ENCODE assay signal across 24 mouse cellular contexts in genomic region chr6:81955133-81955532, GRCm38 (mm10). TPM values are rescaled to one million over a fixed set of nuclear protein-coding genes. Genes with fewer than 3 reads are reported as not detected.
DNase-seq lines count a peak whose midpoint lies in the region; ATAC-seq and TF ChIP-seq lines count a peak whose summit lies in the region.
"Had no signal": no experiment of that assay in that cellular context is flagged by ENCODE, and none has a peak within 500 bp of the region (broad histone marks: within the 10 kb centered on the region; RNA-seq: fewer than 3 reads in every experiment).

No protein-coding gene starts in this region.

- DNase-seq in lung, adult 2 months = no peak
- DNase-seq in lung, postnatal 10 days = peak; percentile 2
- peak; percentile 36 for DNase-seq in lung, postnatal 36 days
- DNase-seq in thymus, postnatal 14 days = no peak
- DNase-seq in left cerebral cortex, postnatal 10 days (ENCODE audit: extremely low spot score in 1 of 2, low spot score in 2 of 2) = no peak
- DNase-seq: adrenal gland, adult 2 months; adrenal gland, postnatal 14 days; cerebellum, adult 11 months; cerebellum, adult 2 months; cerebellum, adult 9-11 months; cerebellum, postnatal 25 days; gastrocnemius, postnatal 25 days; heart, adult 18-20 months; heart, postnatal 10 days; heart, postnatal 36 days had no signal

- no peak overlapping the region for H3K27ac ChIP-seq in lung, embryonic 16.5 days (ENCODE audit: low read length)
- H3K27ac ChIP-seq: embryonic facial prominence, embryonic 12.5 days; embryonic facial prominence, embryonic 15.5 days; forebrain, embryonic 15.5 days; heart, embryonic 15.5 days; hindbrain, embryonic 10.5 days; hindbrain, embryonic 13.5 days had no signal

- no peak overlapping the region for H3K4me3 ChIP-seq in lung, embryonic 16.5 days (ENCODE audit: low read length)
- no peak overlapping the region for H3K4me3 ChIP-seq in lung, adult 2 months (replicated peaks; ENCODE audit: extremely low read depth, low read depth, low read length)
- H3K4me3 ChIP-seq: embryonic facial prominence, embryonic 12.5 days; embryonic facial prominence, embryonic 15.5 days; forebrain, embryonic 15.5 days; heart, embryonic 12.5 days; heart, embryonic 15.5 days; hindbrain, embryonic 10.5 days; hindbrain, embryonic 13.5 days had no signal

- no peaks in the 10 kb centered on the region for H3K27me3 ChIP-seq in lung, embryonic 16.5 days (ENCODE audit: control insufficient read depth, insufficient read depth, low read depth, low read length)
- H3K27me3 ChIP-seq: embryonic facial prominence, embryonic 12.5 days; embryonic facial prominence, embryonic 15.5 days; forebrain, embryonic 15.5 days; heart, embryonic 12.5 days; heart, embryonic 15.5 days; hindbrain, embryonic 13.5 days had no signal

- ATAC-seq in lung, embryonic 16.5 days (ENCODE audit: low read depth) = peak; percentile 61
- ATAC-seq: CD4-positive, CD25-positive, alpha-beta regulatory T cell, adult 4 months; forebrain, embryonic 15.5 days had no signal

- intact Hi-C loops in left cerebral cortex, postnatal 10 days (cut with DNase I) = loop anchor here (5.0 kb wide), 1 partner anchor 118 kb away; no protein-coding TSS in a partner anchor

- TF ChIP-seq POLR2A in lung, adult 2 months (IDR thresholded peaks at IDR 0.05; ENCODE audit: borderline replicate concordance, extremely low read depth, low read depth, low read length) = no peak

- WGBS in lung, embryonic 16.5 days = 67% methylated on average over 5 of the region's 5 CpGs
- WGBS in lung, adult 2 months = 75% methylated on average over 5 of the region's 5 CpGs

- H3K9me3 ChIP-seq in lung, embryonic 16.5 days (ENCODE audit: control insufficient read depth, low read length) = peaks cover 4% of the 10 kb centered on the region; the same call in 1 of the 2 replicates
- H3K9me3 ChIP-seq: embryonic facial prominence, embryonic 15.5 days; forebrain, embryonic 15.5 days; heart, embryonic 12.5 days; heart, embryonic 15.5 days; hindbrain, embryonic 13.5 days had no signal

- TF ChIP-seq CTCF in lung, adult 2 months (IDR thresholded peaks at IDR 0.05; ENCODE audit: insufficient read depth, low read length) = no peak

- no peak overlapping the region for H3K4me2 ChIP-seq in lung, embryonic 16.5 days (ENCODE audit: low read depth, low read length)
- H3K4me2 ChIP-seq: embryonic facial prominence, embryonic 12.5 days; embryonic facial prominence, embryonic 15.5 days; forebrain, embryonic 15.5 days; heart, embryonic 12.5 days; heart, embryonic 15.5 days; hindbrain, embryonic 13.5 days had no signal

- no peak overlapping the region for H3K9ac ChIP-seq in lung, embryonic 16.5 days (ENCODE audit: low read length)
- H3K9ac ChIP-seq: embryonic facial prominence, embryonic 12.5 days; embryonic facial prominence, embryonic 15.5 days; forebrain, embryonic 15.5 days; heart, embryonic 12.5 days; heart, embryonic 15.5 days; hindbrain, embryonic 13.5 days had no signal

- H3K4me1 ChIP-seq in lung, embryonic 16.5 days (replicated peaks; ENCODE audit: control insufficient read depth, insufficient read depth, low read length) = no peaks in the 10 kb centered on the region
- H3K4me1 ChIP-seq in lung, adult 2 months (ENCODE audit: control insufficient read depth, insufficient read depth, low read length) = no peaks in the 10 kb centered on the region
- H3K4me1 ChIP-seq: embryonic facial prominence, embryonic 12.5 days; embryonic facial prominence, embryonic 15.5 days; forebrain, embryonic 15.5 days; heart, embryonic 12.5 days; heart, embryonic 15.5 days; hindbrain, embryonic 10.5 days; hindbrain, embryonic 13.5 days had no signal

- H3K36me3 ChIP-seq in lung, embryonic 16.5 days (ENCODE audit: control insufficient read depth, insufficient read depth, low read length) = peaks cover 51% of the 10 kb centered on the region

RNA-seq across cellular contexts. Expression of gene Mrpl19, which starts 10.6 kb away (rescaled TPM):
- polyA plus RNA-seq in lung, embryonic 16.5 days (2015; fragmentation: Nextera tagmentation; extraction: Ambion mirVana) = 32.4 and 44.3 TPM in 2 replicates
- polyA plus RNA-seq in lung, adult 2 months (2012; rRNA removed) = 2.0 and 2.8 TPM in 2 replicates
- 10 to 100 TPM; 32.8 to 33.5 TPM for total RNA-seq in left cerebral cortex, postnatal 10 days (2021)

RNA-seq across cellular contexts. Expression of gene Gcfc2, which starts 31.7 kb away (rescaled TPM):
- polyA plus RNA-seq in lung, embryonic 16.5 days (2015; fragmentation: Nextera tagmentation; extraction: Ambion mirVana) = 7.5 and 8.6 TPM in 2 replicates
- polyA plus RNA-seq in lung, adult 2 months (2012; rRNA removed) = 2.0 and 2.4 TPM in 2 replicates
- 10 to 100 TPM; 13.6 to 14.4 TPM for total RNA-seq in left cerebral cortex, postnatal 10 days (2021)

Comparison
In these comparisons a context has a peak if more than half of its experiments do, and no peak if none do; other contexts are left out.
1. DNase-seq: peak in lung, postnatal 10 days (single experiment) and lung, postnatal 36 days (single experiment); none in lung, adult 2 months (single experiment), thymus, postnatal 14 days (single experiment) and left cerebral cortex, postnatal 10 days (0 of 2).